Mouse (Mus musculus): ENCODE data around the gene AC124108.1. TPM values are rescaled to one million over a fixed set of nuclear protein-coding genes. Genes with fewer than 3 reads are reported as not detected.

The AC124108.1 gene
- polyA plus RNA-seq, 1 experiment from 2014 or later = 1.1 TPM

DNA sequence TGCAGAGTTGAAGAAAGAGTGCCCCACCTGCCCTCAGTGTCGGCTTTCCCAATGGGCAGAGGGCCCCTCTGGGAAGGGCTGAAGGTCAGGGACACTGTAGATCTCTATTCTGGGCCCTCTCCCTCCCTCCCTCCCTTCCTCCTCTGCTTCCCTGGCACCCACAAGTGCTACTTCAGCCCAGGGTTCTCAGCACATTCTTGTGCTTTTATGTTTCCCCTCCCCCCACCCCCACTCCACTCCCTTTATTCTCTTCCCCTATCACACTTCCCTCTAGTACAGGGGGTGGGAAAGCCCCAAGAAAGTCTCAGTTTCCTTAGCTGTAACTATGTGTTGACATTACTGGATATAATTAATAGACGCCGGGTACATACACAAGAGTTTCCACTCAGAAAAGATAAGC, 3.4 kb downstream of the AC124108.1 start:
- Histone ChIP-seq H3K27me3 (ENCODE audit: control insufficient read depth, insufficient read depth, low read length) (peaks cover 11% of the 10 kb centered on the region), H3K4me1 (ENCODE audit: control insufficient read depth, insufficient read depth, low read length) (peaks cover 60% of the 10 kb centered on the region)
- DNase-seq (ENCODE audit: low spot score) = no peak

GRCm38 (mm10) chr1:132195100-132195499, 3.8 kb downstream of the AC124108.1 start:
- peaks cover 62% of the 10 kb centered on the region for H3K4me1 ChIP-seq (ENCODE audit: control insufficient read depth, insufficient read depth, low read length)
- no peaks in the 10 kb centered on the region for H3K36me3 ChIP-seq (ENCODE audit: control insufficient read depth, insufficient read depth, low read length)
- no peak for DNase-seq (ENCODE audit: low spot score)
- H3K27me3 ChIP-seq (ENCODE audit: control insufficient read depth, insufficient read depth, low read length) = peaks cover 8% of the 10 kb centered on the region; the same call in 1 of the 2 replicates
- no peak overlapping the region for H3K9ac ChIP-seq (ENCODE audit: low read length)
- H3K4me2 ChIP-seq (ENCODE audit: low read depth, severe bottlenecking) = no peak overlapping the region
- no peak overlapping the region for H3K27ac ChIP-seq (replicated peaks; ENCODE audit: low read depth, low read length)
- ATAC-seq (ENCODE audit: insufficient number of reproducible peaks, low FRiP score, low TSS enrichment, low read depth) = no peak
- 50% methylated on average over 9 of the region's 9 CpGs for WGBS
- no peak overlapping the region for H3K4me3 ChIP-seq (ENCODE audit: low read depth, low read length)
- no peaks in the 10 kb centered on the region for H3K9me3 ChIP-seq (ENCODE audit: control insufficient read depth, low read length)

More for the DNA sequence above, 3.4 kb downstream of the AC124108.1 start:
- Histone ChIP-seq H3K36me3 (ENCODE audit: control insufficient read depth, insufficient read depth, low read length) (no peaks in the 10 kb centered on the region), H3K9ac (ENCODE audit: low read length) (no peak overlapping the region), H3K27ac (replicated peaks; ENCODE audit: low read depth, low read length) (no peak overlapping the region), H3K9me3 (ENCODE audit: control insufficient read depth, low read length) (no peaks in the 10 kb centered on the region), H3K4me2 (ENCODE audit: low read depth, severe bottlenecking) (no peak overlapping the region), H3K4me3 (ENCODE audit: low read depth, low read length) (no peak overlapping the region)
- 63% methylated on average over 3 of the region's 3 CpGs for WGBS
- ATAC-seq (ENCODE audit: insufficient number of reproducible peaks, low FRiP score, low TSS enrichment, low read depth) = no peak

- H3K27me3 ChIP-seq (ENCODE audit: control insufficient read depth, insufficient read depth, low read length) = peaks cover 8% of the 10 kb centered on the region; the same call in 1 of the 2 replicates
- H3K9me3 ChIP-seq (ENCODE audit: control insufficient read depth, low read length) = no peaks in the 10 kb centered on the region
- no peak overlapping the region for H3K4me2 ChIP-seq (ENCODE audit: low read depth, severe bottlenecking)
- WGBS = 32% methylated on average over 5 of the region's 5 CpGs
- DNase-seq (ENCODE audit: low spot score) (peak; percentile 21), ATAC-seq (ENCODE audit: insufficient number of reproducible peaks, low FRiP score, low TSS enrichment, low read depth) (no peak)
- H3K36me3 ChIP-seq (ENCODE audit: control insufficient read depth, insufficient read depth, low read length) = no peaks in the 10 kb centered on the region
- peaks cover 68% of the 10 kb centered on the region for H3K4me1 ChIP-seq (ENCODE audit: control insufficient read depth, insufficient read depth, low read length)
- H3K4me3 ChIP-seq (ENCODE audit: low read depth, low read length) = no peak overlapping the region
- H3K9ac ChIP-seq (ENCODE audit: low read length) = no peak overlapping the region
- H3K27ac ChIP-seq (replicated peaks; ENCODE audit: low read depth, low read length) = 0 out of 2 replicates have a peak overlapping the region, but pooled peaks have one; percentile 26
Observed at GRCm38 (mm10) chr1:132195681-132196080, 4.4 kb downstream of the AC124108.1 start.

DNA sequence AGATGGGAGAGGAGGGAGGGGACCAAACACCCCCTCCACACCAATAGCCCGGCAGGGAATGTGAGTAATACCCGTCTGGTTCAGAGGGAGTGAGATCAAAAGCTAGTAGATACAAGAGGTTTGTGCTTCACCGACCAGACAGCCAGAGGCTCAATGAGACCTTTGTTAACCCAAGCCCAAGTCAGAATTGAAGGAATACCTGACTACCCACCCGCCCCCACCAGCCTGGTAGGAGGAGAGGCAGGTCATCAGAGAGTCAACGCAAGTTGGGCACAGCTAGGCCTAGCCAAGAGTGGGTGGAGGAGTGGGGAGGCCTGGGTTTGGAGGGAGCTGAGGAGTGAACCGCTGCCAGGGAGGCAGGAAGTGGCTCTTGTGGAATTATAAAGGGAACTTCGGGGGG, 5.1 kb downstream of the AC124108.1 start:
- no peaks in the 10 kb centered on the region for H3K36me3 ChIP-seq (ENCODE audit: control insufficient read depth, insufficient read depth, low read length)
- H3K9me3 ChIP-seq (ENCODE audit: control insufficient read depth, low read length) = no peaks in the 10 kb centered on the region
- H3K4me2 ChIP-seq (ENCODE audit: low read depth, severe bottlenecking) = no peak overlapping the region
- WGBS = 19% methylated on average over 7 of the region's 7 CpGs
- no peak overlapping the region for H3K27ac ChIP-seq (replicated peaks; ENCODE audit: low read depth, low read length)
- peaks cover 70% of the 10 kb centered on the region for H3K4me1 ChIP-seq (ENCODE audit: control insufficient read depth, insufficient read depth, low read length)
- no peak overlapping the region for H3K4me3 ChIP-seq (ENCODE audit: low read depth, low read length)
- no peak overlapping the region for H3K9ac ChIP-seq (ENCODE audit: low read length)
- no peak for ATAC-seq (ENCODE audit: insufficient number of reproducible peaks, low FRiP score, low TSS enrichment, low read depth)
- DNase-seq (ENCODE audit: low spot score) = peak; percentile 23
- H3K27me3 ChIP-seq (ENCODE audit: control insufficient read depth, insufficient read depth, low read length) = peaks cover 8% of the 10 kb centered on the region; the same call in 1 of the 2 replicates

DNA sequence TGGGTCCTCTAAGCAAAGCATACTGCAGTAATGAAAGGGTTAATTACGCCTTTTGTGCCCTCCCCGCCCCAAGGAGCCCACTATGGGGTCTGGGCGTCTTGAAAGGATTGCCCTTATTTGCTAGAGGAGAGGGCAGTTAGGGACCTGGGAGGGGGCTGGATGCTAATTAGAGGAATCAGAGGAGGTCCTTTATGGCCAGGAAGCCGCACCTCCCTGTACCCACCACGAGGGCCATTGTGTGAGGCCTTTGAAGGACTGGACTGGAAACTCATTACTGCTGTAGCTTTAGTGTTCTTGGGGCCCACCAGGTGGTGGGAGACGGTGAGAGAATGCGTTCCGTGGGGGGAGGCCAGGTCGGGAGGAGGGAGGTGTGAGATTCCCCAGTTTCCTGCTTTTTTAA, 6.4 kb downstream of the AC124108.1 start:
- H3K9ac ChIP-seq (ENCODE audit: low read length) = peak overlapping the region; percentile 24; the same call in 1 of the 2 replicates
- H3K9me3 ChIP-seq (ENCODE audit: control insufficient read depth, low read length) = no peaks in the 10 kb centered on the region
- no peaks in the 10 kb centered on the region; the same call in 1 of the 2 replicates for H3K27me3 ChIP-seq (ENCODE audit: control insufficient read depth, insufficient read depth, low read length)
- ATAC-seq (ENCODE audit: insufficient number of reproducible peaks, low FRiP score, low TSS enrichment, low read depth) (no peak), DNase-seq (ENCODE audit: low spot score) (peak; percentile 67)
- WGBS = 1% methylated on average over 9 of the region's 9 CpGs
- no peaks in the 10 kb centered on the region for H3K36me3 ChIP-seq (ENCODE audit: control insufficient read depth, insufficient read depth, low read length)
- H3K27ac ChIP-seq (replicated peaks; ENCODE audit: low read depth, low read length) = no peak overlapping the region
- no peak overlapping the region for H3K4me3 ChIP-seq (ENCODE audit: low read depth, low read length)
- peak overlapping the region; percentile 19; the same call in 1 of the 2 replicates for H3K4me2 ChIP-seq (ENCODE audit: low read depth, severe bottlenecking)
- peaks cover 58% of the 10 kb centered on the region for H3K4me1 ChIP-seq (ENCODE audit: control insufficient read depth, insufficient read depth, low read length)

DNA sequence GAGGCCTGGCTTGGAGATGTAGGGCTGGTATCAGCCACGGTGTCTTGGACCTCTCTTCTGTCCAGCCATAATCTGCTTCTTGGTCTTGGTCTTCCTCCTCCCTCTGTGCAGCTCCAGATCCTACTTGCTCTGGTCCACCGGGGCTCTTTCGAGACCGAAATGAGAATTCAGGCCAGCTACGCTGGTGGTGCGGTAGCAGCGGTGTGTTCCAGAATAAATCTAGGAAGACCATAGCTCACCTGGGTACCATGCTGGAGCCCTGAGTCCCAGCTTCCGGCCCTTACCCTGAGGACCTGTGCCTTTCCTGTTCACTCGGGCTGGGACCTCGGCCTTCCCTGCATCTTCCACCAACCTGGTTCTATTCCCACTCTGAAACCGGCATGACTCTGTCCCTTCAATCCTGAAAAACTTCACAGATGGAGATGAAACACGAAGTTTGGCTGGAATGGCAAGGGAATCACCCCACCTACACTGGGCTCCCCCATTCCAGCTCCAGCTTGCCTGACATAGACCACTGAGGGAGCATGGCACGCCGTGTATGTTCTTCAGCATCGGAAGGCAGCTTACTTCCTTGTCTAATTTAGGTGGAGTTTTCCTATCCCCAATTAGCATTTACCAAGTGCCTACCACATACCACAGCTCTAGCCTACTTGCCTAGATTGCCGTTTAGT, 7.3 kb downstream of the AC124108.1 start:
- Histone ChIP-seq H3K9ac (ENCODE audit: low read length) (no peak overlapping the region), H3K27me3 (ENCODE audit: control insufficient read depth, insufficient read depth, low read length) (no peaks in the 10 kb centered on the region; the same call in 1 of the 2 replicates), H3K4me3 (ENCODE audit: low read depth, low read length) (no peak overlapping the region), H3K9me3 (ENCODE audit: control insufficient read depth, low read length) (no peaks in the 10 kb centered on the region), H3K4me2 (ENCODE audit: low read depth, severe bottlenecking) (no peak overlapping the region), H3K4me1 (ENCODE audit: control insufficient read depth, insufficient read depth, low read length) (peaks cover 57% of the 10 kb centered on the region), H3K36me3 (ENCODE audit: control insufficient read depth, insufficient read depth, low read length) (no peaks in the 10 kb centered on the region), H3K27ac (replicated peaks; ENCODE audit: low read depth, low read length) (no peak overlapping the region)
- WGBS = 75% methylated on average over 16 of the region's 16 CpGs
- peak; percentile 22 for DNase-seq (ENCODE audit: low spot score)
- no peak for ATAC-seq (ENCODE audit: insufficient number of reproducible peaks, low FRiP score, low TSS enrichment, low read depth)

DNA sequence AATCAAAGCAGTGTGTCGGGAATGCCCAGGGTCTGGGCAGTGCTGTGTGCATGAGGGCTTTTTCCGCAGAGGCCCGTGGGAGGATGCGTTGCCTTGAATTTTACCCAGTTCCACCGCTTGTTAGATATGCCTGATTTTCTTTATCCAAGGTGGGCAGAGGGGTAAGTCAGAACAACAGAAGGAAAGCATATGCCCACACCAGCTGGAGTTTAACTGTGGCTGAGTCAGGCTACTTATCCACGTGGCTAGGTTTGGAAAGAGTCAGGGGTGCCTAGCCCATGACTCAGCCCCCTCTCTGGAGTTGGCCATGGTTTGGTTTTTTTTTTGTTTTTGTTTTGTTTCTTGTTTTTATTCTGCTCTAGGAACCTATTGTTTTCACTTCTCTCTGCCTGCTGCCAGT, 8.0 kb downstream of the AC124108.1 start:
- WGBS = 75% methylated on average over 6 of the region's 6 CpGs
- Histone ChIP-seq H3K27me3 (ENCODE audit: control insufficient read depth, insufficient read depth, low read length) (no peaks in the 10 kb centered on the region; the same call in 1 of the 2 replicates), H3K4me1 (ENCODE audit: control insufficient read depth, insufficient read depth, low read length) (peaks cover 54% of the 10 kb centered on the region), H3K4me3 (ENCODE audit: low read depth, low read length) (no peak overlapping the region), H3K9ac (ENCODE audit: low read length) (no peak overlapping the region), H3K27ac (replicated peaks; ENCODE audit: low read depth, low read length) (no peak overlapping the region), H3K36me3 (ENCODE audit: control insufficient read depth, insufficient read depth, low read length) (no peaks in the 10 kb centered on the region), H3K9me3 (ENCODE audit: control insufficient read depth, low read length) (no peaks in the 10 kb centered on the region), H3K4me2 (ENCODE audit: low read depth, severe bottlenecking) (no peak overlapping the region)
- ATAC-seq (ENCODE audit: insufficient number of reproducible peaks, low FRiP score, low TSS enrichment, low read depth) (no peak), DNase-seq (ENCODE audit: low spot score) (no peak)

- no peak overlapping the region for H3K9ac ChIP-seq (ENCODE audit: low read length)
- 19% methylated on average over 12 of the region's 12 CpGs for WGBS
- ATAC-seq (ENCODE audit: insufficient number of reproducible peaks, low FRiP score, low TSS enrichment, low read depth) = no peak
- peak overlapping the region; percentile 36; the same call in 1 of the 2 replicates for H3K4me2 ChIP-seq (ENCODE audit: low read depth, severe bottlenecking)
- peak; percentile 23 for DNase-seq (ENCODE audit: low spot score)
- H3K27me3 ChIP-seq (ENCODE audit: control insufficient read depth, insufficient read depth, low read length) = no peaks in the 10 kb centered on the region; the same call in 1 of the 2 replicates
- H3K4me1 ChIP-seq (ENCODE audit: control insufficient read depth, insufficient read depth, low read length) = peaks cover 47% of the 10 kb centered on the region
- no peaks in the 10 kb centered on the region for H3K36me3 ChIP-seq (ENCODE audit: control insufficient read depth, insufficient read depth, low read length)
- H3K9me3 ChIP-seq (ENCODE audit: control insufficient read depth, low read length) = no peaks in the 10 kb centered on the region
- H3K4me3 ChIP-seq (ENCODE audit: low read depth, low read length) = no peak overlapping the region
- H3K27ac ChIP-seq (replicated peaks; ENCODE audit: low read depth, low read length) = 0 out of 2 replicates have a peak overlapping the region, but pooled peaks have one; percentile 2
Observed at GRCm38 (mm10) chr1:132199934-132200333, 8.7 kb downstream of the AC124108.1 start.

Data from limb, embryonic 11.5 days (tissue).